Mouse (Mus musculus): ENCODE data around the gene Tex21. TPM values are rescaled to one million over a fixed set of nuclear protein-coding genes. Genes with fewer than 3 reads are reported as not detected.

The Tex21 gene
- polyA plus RNA-seq, 1 experiment, result 60.2 TPM

DNA sequence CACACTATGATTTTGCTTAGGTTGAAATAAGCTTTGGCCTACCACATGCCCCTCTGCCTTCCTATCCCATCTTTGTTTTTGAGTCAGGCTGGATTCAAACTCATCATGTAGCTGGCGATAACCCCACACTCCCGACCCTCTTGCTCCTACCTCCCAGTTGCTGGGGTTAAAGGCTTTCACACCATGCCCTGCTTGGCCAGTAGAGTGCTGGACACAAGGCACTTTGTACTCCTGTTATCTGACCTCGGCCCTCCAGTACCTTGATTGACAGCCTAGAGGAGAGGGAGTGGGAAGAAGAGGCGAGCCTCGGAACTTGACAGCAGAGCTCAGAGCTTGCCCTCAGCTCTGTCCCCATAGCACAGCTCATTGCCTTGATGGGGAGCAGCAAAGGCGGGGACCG, 22.6 kb upstream of the Tex21 start:
- Histone ChIP-seq H3K4me1 (ENCODE audit: control insufficient read depth, insufficient read depth, low read length) (no peaks in the 10 kb centered on the region), H3K27ac (ENCODE audit: control insufficient read depth, insufficient read depth, low read depth, low read length) (no peak overlapping the region), H3K4me3 (ENCODE audit: control insufficient read depth, low read depth, low read length) (no peak overlapping the region), H3K36me3 (ENCODE audit: control insufficient read depth, insufficient read depth, low read length) (no peaks in the 10 kb centered on the region), H3K27me3 (ENCODE audit: control insufficient read depth, insufficient read depth, low read length) (no peaks in the 10 kb centered on the region)
- TF ChIP-seq CTCF (IDR thresholded peaks at IDR 0.05; ENCODE audit: control insufficient read depth, insufficient read depth, insufficient replicate concordance, low read depth, low read length), result no peak
- TF ChIP-seq POLR2A (IDR thresholded peaks at IDR 0.05; ENCODE audit: control insufficient read depth, low read depth, low read length), result no peak

DNA sequence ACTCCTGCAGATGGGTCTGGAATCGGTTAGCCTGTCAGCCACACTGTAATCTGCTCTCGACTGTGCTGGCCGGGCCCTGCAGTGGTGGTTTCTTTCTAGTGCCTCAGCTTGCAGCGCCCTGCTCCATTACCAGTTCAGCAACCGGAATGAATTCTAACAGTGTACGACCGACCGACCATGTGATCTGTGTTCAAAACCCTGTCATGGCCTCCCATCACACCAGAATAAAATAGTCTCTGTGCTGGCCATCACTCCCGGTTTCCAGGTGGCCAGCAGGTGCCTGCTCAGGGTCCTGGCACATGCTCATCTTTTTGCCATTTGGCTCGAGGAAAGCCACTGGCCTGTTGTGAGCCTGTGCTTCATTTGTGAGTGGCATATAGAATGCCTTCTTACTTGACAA, 22.1 kb upstream of the Tex21 start:
- H3K27ac ChIP-seq (ENCODE audit: control insufficient read depth, insufficient read depth, low read depth, low read length), result no peak overlapping the region
- no peaks in the 10 kb centered on the region for H3K4me1 ChIP-seq (ENCODE audit: control insufficient read depth, insufficient read depth, low read length)
- no peaks in the 10 kb centered on the region for H3K36me3 ChIP-seq (ENCODE audit: control insufficient read depth, insufficient read depth, low read length)
- TF ChIP-seq CTCF (IDR thresholded peaks at IDR 0.05; ENCODE audit: control insufficient read depth, insufficient read depth, insufficient replicate concordance, low read depth, low read length) (no peak), POLR2A (IDR thresholded peaks at IDR 0.05; ENCODE audit: control insufficient read depth, low read depth, low read length) (no peak)
- no peaks in the 10 kb centered on the region for H3K27me3 ChIP-seq (ENCODE audit: control insufficient read depth, insufficient read depth, low read length)
- no peak overlapping the region for H3K4me3 ChIP-seq (ENCODE audit: control insufficient read depth, low read depth, low read length)

DNA sequence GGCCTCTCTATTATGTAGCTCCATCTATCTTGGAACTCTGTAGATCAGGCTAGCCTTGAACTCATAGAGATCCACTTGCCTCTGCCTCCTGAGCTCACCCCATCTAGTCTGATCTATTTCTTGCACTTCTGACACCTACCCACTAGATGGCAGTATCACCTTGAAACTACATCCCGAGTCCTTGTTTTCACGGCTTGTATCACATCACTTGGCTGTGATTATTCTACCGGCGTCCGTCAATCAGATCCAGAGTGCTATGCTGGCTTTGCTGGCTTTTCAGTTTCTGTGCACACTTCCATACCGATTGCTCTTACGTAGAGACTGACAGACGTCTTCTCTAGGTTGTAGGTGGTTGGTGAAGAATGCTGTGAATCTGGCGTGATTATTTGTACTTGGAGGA, 20.3 kb upstream of the Tex21 start:
- H3K36me3 ChIP-seq (ENCODE audit: control insufficient read depth, insufficient read depth, low read length), result no peaks in the 10 kb centered on the region
- H3K4me1 ChIP-seq (ENCODE audit: control insufficient read depth, insufficient read depth, low read length), result no peaks in the 10 kb centered on the region
- no peaks in the 10 kb centered on the region for H3K27me3 ChIP-seq (ENCODE audit: control insufficient read depth, insufficient read depth, low read length)
- no peak overlapping the region for H3K27ac ChIP-seq (ENCODE audit: control insufficient read depth, insufficient read depth, low read depth, low read length)
- no peak overlapping the region for H3K4me3 ChIP-seq (ENCODE audit: control insufficient read depth, low read depth, low read length)
- TF ChIP-seq POLR2A (IDR thresholded peaks at IDR 0.05; ENCODE audit: control insufficient read depth, low read depth, low read length), result no peak
- TF ChIP-seq CTCF (IDR thresholded peaks at IDR 0.05; ENCODE audit: control insufficient read depth, insufficient read depth, insufficient replicate concordance, low read depth, low read length), result no peak

DNA sequence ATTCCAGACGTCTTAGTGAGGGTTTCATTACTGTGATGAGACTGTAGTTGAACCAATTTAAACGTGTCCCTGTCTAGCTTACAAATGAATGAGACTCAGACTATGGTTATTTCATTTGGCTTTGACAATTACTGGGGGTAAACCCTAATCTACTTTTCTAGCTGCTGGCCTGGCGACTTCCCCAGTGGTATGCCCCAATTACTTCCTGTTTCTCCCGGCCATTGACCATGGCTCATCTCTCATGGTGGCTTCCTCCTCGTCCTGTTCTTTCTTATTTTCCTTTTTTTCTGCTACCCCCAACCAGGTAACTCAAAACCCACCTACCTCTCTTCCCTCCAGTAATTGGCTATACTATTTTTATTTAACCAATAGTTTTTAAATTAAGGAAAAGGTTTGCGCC, 18.5 kb upstream of the Tex21 start:
- TF ChIP-seq CTCF (IDR thresholded peaks at IDR 0.05; ENCODE audit: control insufficient read depth, insufficient read depth, insufficient replicate concordance, low read depth, low read length) (no peak), POLR2A (IDR thresholded peaks at IDR 0.05; ENCODE audit: control insufficient read depth, low read depth, low read length) (no peak)
- Histone ChIP-seq H3K4me1 (ENCODE audit: control insufficient read depth, insufficient read depth, low read length) (no peaks in the 10 kb centered on the region), H3K27me3 (ENCODE audit: control insufficient read depth, insufficient read depth, low read length) (no peaks in the 10 kb centered on the region), H3K36me3 (ENCODE audit: control insufficient read depth, insufficient read depth, low read length) (no peaks in the 10 kb centered on the region), H3K4me3 (ENCODE audit: control insufficient read depth, low read depth, low read length) (no peak overlapping the region), H3K27ac (ENCODE audit: control insufficient read depth, insufficient read depth, low read depth, low read length) (no peak overlapping the region)

DNA sequence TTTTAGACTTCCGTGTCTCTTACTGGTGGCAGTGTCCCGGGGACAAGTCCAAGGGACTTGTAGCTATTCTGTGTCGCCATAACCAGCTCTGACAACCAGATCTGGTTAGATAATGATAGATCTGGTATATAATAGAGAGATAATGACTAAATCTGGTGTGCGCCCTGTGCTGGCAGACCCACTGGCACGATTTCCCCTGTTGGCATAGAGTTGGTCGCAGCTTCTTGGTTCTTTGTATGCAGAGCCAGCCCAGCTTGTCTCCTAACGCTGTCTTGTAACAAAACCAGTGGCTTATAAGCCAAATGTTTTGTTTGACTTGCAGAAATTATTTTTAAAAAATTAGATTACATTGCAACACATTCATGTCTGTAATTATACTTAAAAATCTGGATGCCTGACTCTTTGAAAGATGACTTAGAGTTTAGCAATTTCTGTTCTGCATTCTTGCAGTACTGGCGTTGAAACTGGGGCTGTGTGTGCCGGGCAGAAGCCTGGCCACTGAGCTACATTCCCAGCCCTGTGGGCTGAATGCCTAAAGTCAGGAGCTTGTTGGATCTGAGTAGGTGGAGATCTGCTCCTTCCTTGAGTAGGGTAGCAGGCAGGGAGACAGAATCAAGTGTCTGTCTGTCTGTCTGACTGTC, 17.9 kb upstream of the Tex21 start:
- H3K4me1 ChIP-seq (ENCODE audit: control insufficient read depth, insufficient read depth, low read length), result no peaks in the 10 kb centered on the region
- H3K36me3 ChIP-seq (ENCODE audit: control insufficient read depth, insufficient read depth, low read length), result no peaks in the 10 kb centered on the region
- H3K27ac ChIP-seq (ENCODE audit: control insufficient read depth, insufficient read depth, low read depth, low read length), result no peak overlapping the region
- TF ChIP-seq POLR2A (IDR thresholded peaks at IDR 0.05; ENCODE audit: control insufficient read depth, low read depth, low read length), result no peak
- TF ChIP-seq CTCF (IDR thresholded peaks at IDR 0.05; ENCODE audit: control insufficient read depth, insufficient read depth, insufficient replicate concordance, low read depth, low read length), result no peak
- no peaks in the 10 kb centered on the region for H3K27me3 ChIP-seq (ENCODE audit: control insufficient read depth, insufficient read depth, low read length)
- H3K4me3 ChIP-seq (ENCODE audit: control insufficient read depth, low read depth, low read length), result no peak overlapping the region

DNA sequence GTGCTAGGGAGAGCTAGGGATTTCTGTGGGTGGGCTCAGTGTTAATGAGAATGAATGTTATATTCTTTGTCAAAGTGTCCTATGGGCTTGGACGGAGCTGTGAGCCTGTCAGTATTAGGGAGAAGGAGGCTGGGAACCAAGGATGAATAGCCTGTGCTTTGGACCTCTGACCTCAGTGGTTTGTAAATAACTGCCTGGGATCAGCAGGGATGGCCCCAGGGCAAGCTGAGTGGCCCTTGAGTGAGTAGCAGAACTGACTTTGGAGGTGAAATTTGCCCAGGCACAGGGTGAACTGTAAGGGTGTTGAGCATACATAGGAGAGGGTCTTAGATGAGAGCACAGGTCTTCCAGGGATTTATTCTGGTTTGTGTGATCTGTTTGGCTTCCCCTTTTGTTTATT, 17.3 kb upstream of the Tex21 start:
- no peak for TF ChIP-seq CTCF (IDR thresholded peaks at IDR 0.05; ENCODE audit: control insufficient read depth, insufficient read depth, insufficient replicate concordance, low read depth, low read length)
- no peak for TF ChIP-seq POLR2A (IDR thresholded peaks at IDR 0.05; ENCODE audit: control insufficient read depth, low read depth, low read length)
- no peak overlapping the region for H3K27ac ChIP-seq (ENCODE audit: control insufficient read depth, insufficient read depth, low read depth, low read length)

DNA sequence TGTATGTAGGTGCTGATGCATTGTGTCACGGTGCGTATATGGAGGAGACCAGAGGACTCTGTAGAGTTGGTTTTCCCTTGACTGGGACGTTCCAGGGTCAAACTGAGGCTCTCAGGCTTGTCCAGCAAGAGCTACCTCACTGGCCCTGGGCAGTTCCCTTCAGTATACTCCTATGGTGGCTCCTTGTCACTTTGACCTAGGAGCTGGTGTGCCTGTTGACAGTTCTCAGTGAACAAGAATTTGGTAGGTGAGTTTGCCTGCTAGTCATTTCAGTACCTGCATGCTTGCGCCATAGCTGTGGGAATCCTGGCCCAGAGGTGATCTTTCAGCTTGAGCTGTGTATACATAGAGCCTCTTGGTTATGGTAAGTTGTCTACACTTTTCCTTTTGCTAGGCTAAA, 16.4 kb upstream of the Tex21 start:
- Histone ChIP-seq H3K36me3 (ENCODE audit: control insufficient read depth, insufficient read depth, low read length) (no peaks in the 10 kb centered on the region), H3K4me1 (ENCODE audit: control insufficient read depth, insufficient read depth, low read length) (no peaks in the 10 kb centered on the region), H3K4me3 (ENCODE audit: control insufficient read depth, low read depth, low read length) (no peak overlapping the region), H3K27me3 (ENCODE audit: control insufficient read depth, insufficient read depth, low read length) (no peaks in the 10 kb centered on the region), H3K27ac (ENCODE audit: control insufficient read depth, insufficient read depth, low read depth, low read length) (no peak overlapping the region)
- TF ChIP-seq CTCF (IDR thresholded peaks at IDR 0.05; ENCODE audit: control insufficient read depth, insufficient read depth, insufficient replicate concordance, low read depth, low read length) (no peak), POLR2A (IDR thresholded peaks at IDR 0.05; ENCODE audit: control insufficient read depth, low read depth, low read length) (no peak)

More for the DNA sequence above, 17.3 kb upstream of the Tex21 start:
- H3K27me3 ChIP-seq (ENCODE audit: control insufficient read depth, insufficient read depth, low read length), result no peaks in the 10 kb centered on the region
- H3K36me3 ChIP-seq (ENCODE audit: control insufficient read depth, insufficient read depth, low read length), result no peaks in the 10 kb centered on the region
- H3K4me1 ChIP-seq (ENCODE audit: control insufficient read depth, insufficient read depth, low read length), result no peaks in the 10 kb centered on the region
- H3K4me3 ChIP-seq (ENCODE audit: control insufficient read depth, low read depth, low read length), result no peak overlapping the region

DNA sequence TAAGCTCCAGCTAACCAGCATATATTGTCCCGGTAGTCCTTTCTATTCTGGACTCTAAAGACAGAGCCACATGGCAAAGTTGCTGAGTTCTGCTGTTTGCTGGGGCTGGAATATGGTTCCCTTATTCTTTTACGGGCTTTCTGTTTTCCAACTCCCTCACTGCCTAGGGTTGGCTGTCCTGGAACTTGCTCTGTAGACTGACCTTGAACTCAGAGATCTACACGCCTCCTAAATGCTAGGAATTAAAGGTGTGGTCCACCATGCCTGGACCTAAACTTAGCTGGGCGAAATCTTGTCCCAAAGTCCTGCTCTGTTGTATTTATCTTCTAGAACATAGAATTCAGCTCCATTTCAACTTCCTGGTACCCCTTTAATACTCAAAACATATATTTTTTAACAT, 15.0 kb upstream of the Tex21 start:
- Histone ChIP-seq H3K36me3 (ENCODE audit: control insufficient read depth, insufficient read depth, low read length) (no peaks in the 10 kb centered on the region), H3K4me3 (ENCODE audit: control insufficient read depth, low read depth, low read length) (no peak overlapping the region), H3K27ac (ENCODE audit: control insufficient read depth, insufficient read depth, low read depth, low read length) (no peak overlapping the region), H3K27me3 (ENCODE audit: control insufficient read depth, insufficient read depth, low read length) (no peaks in the 10 kb centered on the region), H3K4me1 (ENCODE audit: control insufficient read depth, insufficient read depth, low read length) (no peaks in the 10 kb centered on the region)
- TF ChIP-seq POLR2A (IDR thresholded peaks at IDR 0.05; ENCODE audit: control insufficient read depth, low read depth, low read length) (no peak), CTCF (IDR thresholded peaks at IDR 0.05; ENCODE audit: control insufficient read depth, insufficient read depth, insufficient replicate concordance, low read depth, low read length) (no peak)

All from testis, adult 2 months (tissue).